Mouse (Mus musculus): Measurements from ENCODE around the gene Ighmbp2.

Ighmbp2 gene

DNA sequence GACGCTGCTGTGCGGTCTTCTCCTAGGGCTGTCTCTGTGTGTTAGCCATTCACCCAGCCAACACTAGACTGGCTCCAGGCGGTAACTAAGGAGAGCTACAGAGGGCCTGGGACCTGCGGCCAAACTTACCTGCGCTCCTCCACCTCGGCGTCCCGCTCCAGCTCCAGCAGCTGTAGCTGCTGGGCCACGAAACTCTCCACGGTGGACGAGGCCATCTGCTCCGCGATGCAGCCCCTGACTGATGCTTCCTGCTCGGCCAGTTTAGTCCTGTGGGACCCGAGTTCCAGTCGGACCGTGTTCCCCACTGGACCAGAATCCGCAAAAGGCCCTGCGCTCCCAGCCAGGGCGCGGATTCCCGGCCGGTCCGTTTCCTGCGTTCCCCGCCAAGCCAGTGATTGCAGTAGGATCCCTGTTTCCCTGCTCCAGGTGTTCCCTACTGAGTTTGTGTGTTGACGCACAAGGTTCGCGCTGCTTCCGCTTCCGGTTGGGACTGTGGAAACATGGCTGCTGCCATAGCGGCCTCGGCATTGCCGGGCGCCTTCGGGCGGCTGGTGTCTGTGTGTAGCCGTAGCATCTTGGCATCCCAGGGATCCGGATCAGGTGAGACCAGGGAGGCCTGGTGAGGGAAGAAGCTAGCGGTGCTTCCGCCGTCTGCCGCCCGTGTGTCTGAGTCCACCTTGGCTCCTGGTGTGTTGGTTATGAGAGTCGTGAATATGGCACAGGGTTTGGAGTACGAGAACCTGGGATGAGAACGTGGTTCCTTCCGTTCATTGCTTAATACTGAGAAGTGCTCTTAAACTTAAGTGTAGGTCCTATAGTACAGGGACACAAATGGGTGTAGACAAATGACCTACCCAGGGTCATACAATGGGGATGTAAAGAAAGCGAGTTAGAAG is at the start of gene Ighmbp2, which contains the start of gene Mrpl21:
Gene Ighmbp2 (minus strand): TSS at position 446 of the 896 bp plus-strand sequence.
Gene Mrpl21 (plus strand): TSS at position 330 of the 896 bp plus-strand sequence.
- peak; percentile 47 for DNase-seq (ENCODE audit: extremely low read depth, low read depth, low spot score)

DNA sequence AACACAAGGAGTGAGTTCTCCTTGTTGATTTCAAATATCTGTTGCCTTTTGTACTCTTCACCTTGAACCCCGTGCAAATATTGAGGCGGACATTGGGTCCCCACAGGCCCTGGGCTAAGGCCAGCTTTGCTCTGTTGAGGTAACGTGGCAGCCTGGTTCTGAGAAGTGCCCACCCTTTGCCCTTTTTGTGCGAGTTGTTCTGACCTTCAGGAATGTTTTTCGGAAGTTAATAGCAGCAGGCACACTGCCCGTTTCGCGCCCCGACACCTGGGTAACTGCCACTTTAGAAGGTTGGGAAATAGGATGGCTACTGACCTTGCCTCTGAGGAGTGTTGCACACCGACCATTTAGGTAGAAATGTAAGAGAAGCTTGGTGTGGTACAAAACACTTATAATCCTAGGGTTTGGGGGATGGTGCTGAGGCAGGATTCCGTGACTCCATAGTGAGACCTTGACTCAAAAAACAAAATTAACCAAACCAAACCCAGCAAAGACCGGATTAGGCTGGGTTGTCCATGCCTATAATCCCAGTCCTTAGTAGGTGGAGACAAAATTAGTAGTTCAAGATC is 43.7 kb upstream of the Ighmbp2 start:
- DNase-seq (ENCODE audit: extremely low read depth, low read depth, low spot score), result no peak

DNA sequence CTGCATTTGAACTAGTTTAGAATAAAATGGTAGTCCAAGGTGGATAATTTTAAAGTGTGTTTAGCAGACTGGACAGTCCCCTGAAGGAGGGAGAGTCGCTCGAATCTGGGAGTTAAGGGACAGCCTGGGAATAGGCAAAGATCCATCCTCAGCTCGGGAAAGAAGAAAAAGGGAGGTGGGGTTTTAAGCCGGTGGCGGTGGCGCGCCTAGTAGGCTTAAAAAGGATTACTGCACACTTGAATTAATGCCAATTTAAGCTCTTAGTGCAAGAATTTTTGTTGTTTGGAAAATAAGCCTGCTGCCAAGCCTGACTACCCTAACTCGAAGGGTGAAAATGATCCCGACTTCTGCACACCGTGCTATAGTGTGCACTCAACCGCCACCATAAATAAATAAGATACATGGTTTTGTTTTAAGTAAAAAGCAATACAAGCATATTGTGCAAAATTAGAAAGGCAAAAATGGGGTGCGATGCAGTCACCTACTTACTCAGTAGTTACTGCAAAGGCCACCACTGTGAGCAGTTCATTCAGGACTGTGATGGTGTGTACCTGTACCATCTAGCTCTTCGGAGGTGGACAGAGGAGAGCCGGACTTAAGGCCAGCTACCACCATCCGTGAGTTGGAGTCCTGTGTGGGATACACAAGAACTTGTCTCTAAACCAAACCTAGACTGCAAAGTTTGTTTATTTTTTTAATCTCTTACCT is 43.1 kb upstream of the Ighmbp2 start:
- no peak for DNase-seq (ENCODE audit: extremely low read depth, low read depth, low spot score)

DNA sequence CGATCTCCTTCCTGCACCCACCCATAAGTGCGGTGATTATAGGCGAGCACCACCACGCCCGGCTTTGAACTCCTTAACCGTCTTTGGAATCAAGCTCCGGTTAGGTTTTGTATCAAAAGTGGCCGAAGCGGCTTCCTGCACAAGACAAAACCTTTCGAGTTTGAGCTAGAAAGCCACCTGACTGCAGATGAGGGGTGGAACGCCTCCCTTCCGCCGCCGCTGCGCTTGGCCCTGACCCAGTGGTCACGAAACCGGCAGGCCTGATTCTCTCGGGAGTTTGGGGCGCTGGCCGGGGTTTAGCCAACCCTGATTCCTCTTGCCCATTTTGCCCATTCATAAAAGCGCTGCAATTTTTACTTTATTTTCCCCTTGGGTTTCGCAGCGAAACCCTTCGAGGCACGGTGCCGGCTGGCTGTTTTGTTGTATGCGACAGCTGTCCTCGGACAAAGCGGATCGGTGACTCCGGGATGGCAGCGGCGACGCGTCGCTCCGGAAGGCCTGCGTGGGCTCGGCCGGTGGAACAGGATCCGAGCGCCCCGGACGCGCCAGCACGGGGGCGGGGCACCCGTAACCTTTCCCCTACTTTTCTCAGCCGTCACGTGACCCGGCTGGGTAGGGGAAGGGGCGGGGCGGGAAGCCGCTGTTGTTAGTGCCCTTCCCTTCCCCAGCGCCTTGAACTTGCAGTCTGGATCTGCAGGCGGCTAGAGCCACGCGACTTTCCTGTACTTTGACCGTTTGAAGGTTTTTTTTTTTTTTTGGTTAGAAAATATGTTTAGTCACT is 42.3 kb upstream of the Ighmbp2 start:
- no peak for DNase-seq (ENCODE audit: extremely low read depth, low read depth, low spot score)

DNA sequence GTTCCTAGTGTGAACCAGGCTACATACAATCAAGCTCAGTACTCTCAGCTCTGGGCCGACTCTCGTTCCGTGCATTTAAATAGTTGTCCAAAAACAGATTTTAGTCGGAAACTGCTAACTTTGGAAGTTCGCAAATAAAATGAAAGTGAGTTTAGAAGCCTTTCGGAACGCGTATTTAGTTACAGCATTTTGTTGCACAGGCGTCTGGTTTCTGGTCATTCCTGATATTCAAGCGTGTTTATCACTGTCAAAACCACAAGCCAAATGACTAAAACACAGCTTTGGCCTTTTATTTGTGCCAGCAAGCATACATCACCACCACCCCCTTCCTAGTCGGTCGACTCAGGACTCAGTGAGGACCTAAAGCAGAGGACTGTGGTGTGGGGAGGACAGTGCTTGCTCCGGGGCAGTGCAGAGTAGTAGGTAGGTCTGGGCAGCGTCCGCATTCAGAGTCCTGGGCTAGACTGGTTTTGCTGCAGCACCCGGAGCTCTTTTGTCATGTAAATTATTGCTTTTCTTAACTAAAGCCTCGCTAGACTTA is 41.5 kb upstream of the Ighmbp2 start:
- no peak for DNase-seq (ENCODE audit: extremely low read depth, low read depth, low spot score)

DNA sequence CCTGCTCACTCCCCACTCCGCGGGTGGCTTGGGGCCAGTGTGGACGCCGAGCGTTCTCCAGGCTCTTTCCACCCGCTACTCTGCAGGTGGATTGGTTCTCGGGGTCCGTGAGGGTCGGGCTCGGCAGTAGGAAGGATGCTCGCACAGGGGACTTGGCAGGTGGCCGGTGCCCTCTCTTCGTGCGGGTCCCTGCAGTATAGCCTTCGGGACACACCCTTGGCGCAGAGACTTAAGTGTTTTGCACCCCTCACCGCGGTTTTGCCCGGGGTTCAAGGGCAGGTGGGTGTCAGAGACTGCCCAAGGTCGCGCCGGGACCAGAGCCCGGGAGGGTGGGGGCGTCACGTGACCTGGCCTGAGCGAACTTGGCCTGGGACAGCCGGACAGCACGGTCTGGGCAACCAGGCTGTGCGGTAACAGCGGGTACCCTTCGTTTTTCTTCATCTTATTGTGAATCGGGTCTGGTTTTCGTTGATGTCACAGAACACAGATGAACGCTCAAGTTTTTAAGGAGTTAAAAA is 41.0 kb upstream of the Ighmbp2 start:
- no peak for DNase-seq (ENCODE audit: extremely low read depth, low read depth, low spot score)

DNA sequence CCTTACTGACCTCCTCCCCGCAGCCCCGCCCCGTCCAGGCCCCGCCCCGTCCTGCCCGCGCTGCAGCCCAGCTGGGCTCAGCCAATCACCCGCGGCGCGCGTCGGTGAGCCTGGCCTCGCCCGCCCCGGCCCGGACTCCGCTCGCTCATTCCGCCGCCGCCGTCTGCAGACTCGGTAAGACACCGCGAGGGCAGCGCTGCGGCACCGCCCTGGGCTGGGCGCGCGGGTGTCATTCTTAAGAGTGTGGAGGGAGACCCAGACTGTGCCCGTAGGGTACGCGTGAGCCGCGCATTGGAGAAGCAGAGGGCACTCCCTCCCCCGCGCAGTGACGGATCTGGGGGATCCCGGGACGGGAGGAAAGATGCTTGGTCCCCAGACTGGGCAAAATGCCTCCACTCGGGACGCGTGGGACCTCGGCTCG is 40.4 kb upstream of the Ighmbp2 start:
- DNase-seq (ENCODE audit: extremely low read depth, low read depth, low spot score), result no peak

DNA sequence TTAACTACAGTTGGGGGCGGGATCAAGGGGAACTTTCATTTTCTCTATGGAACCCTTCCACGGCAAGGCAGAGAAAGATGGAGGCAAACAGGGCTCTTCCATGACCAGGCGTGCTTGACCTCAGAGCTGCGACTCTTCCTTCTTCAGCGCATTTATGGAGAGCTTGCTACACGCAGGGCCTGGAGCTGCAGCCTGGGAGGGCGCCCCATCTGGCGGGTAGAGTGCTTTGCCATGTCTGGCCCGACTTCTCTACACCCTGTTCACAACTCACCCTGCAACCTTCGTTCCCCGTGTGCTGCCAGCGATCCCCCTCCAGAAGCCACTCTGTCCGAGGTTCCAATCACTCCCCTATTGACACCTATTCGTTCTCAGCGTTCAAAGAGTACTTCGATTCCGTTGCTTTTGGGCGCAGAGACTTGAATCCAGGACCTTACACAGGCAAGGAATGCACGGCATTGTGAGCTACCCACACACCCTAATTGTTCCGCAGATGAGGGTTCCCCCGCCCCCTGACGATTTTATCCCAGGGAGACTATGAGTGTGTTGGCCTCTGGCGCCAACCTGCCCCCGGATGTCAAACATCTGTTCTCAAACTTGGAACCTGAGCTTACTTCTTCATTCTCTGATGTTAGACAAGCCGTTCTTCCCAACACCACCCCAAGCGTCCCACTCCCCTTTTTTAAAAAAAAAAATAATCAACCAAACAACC is 39.6 kb upstream of the Ighmbp2 start, which contains the start of gene Cpt1a:
Gene Cpt1a (plus strand): TSS at position 74 of the 709 bp plus-strand sequence.
- DNase-seq (ENCODE audit: extremely low read depth, low read depth, low spot score), result no peak

DNA sequence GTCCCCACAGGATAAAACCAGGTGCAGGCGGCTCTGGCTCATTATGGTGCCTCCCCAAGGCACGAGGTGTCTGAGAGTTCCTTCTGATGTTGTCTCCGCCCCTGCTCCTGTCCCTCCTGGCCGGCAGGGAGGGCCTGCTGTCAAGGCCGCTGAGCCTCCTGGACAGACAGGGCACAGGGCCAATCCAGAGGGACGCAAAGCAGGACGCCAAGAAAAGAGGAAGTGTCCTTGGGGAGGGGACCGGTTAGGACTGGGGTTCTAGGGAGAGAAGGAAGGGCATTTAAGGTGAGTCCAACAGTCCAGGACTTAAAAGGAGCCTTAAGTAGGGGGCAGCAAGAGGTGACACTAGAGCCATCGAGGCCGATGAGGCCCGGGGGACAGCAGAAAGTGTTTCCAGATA is 38.8 kb upstream of the Ighmbp2 start:
- DNase-seq (ENCODE audit: extremely low read depth, low read depth, low spot score), result no peak

DNA sequence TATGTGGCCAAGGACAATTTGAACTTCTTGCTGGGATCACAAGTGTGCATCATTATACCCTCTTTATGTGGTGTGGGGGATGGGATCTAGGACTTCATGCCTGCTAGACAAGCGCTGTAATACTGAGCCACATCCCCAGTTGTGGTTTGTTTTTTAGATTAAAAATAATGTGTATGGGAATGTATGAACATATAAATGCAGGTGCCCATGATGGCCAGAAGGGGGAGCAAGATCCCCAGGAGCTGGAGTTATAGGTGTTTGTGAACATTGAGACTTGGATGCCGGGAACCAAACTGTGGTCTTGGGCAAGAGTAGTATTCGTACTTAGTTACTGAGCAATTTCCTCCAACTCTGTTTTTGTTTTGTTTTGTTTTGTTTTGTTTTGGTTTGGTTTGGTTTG is 38.0 kb upstream of the Ighmbp2 start:
- DNase-seq (ENCODE audit: extremely low read depth, low read depth, low spot score), result no peak

DNA sequence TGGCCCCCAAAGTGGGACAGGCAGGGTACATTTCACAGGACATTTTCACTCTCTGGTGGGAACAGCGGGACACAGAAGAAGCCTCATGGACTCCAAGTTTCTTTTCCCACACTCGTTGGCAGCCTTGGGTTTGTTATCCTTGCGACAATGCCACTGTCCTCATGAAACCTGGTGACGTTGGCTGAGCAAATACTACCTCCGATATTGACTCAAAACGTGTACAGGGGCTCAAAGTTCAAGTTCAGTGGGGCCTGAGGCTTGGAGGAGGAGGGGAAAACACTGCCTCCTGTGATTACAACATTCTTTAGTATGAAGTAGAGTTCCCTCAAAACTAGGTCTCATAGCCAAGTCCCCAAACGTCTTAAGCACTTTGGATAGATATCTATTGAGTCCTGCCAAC is 37.3 kb upstream of the Ighmbp2 start:
- no peak for DNase-seq (ENCODE audit: extremely low read depth, low read depth, low spot score)

DNA sequence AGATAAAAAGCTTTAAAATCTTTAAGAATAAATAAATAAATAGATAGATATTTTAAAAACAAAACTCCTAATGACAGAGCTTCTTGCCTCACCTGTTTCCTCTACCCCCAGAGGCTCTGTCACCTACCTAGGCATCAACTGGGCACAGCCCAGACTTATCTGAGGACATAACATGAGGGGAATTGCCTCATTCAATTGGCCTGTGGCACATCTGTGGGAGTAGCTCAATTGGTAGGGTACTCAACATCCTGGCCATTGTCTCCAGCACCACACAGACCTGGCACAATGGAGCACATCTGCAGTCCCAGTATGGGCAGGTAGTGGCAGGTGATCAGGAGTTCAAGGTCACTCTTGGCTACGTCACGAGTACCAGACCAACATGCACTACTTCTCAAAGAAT is 36.5 kb upstream of the Ighmbp2 start:
- DNase-seq (ENCODE audit: extremely low read depth, low read depth, low spot score), result peak; percentile 97

DNA sequence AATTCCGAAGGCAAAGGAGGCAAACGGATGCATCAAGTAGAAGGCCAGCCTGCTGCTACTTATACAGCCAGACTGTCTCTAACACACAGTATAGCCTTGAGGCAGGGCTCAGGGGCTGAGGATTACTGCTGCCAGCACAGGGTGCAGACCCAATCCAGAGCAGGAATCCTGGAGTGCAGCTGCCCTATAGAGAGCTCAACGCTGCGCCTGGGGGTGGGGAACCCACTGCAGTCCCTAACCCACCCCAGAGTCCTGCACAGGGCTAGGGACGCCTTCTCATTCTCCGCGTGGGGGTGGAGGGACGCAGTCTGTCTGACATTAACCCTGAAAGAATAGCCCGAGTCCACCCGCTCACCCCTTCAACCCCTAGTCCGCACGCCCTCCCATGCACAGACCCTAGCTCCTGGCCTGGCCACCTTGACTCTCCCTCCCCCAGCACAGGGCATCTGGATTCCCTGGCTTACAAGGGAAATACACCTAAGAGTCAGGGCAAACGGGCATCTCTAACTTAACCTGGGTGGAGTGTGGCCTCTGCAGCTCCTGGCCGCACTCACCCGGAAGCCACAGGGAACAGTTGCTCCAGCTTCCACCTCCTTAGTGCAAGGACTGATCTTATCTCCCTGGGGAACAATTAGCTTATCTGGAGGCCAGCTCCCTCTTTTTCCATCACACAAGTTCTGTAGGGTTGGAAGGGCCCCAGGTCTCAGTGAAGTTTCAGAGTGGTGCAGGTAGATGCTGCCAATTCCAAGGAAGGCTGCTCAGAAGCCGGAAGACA is 24.5 kb upstream of the Ighmbp2 start:
- no peak for DNase-seq (ENCODE audit: extremely low read depth, low read depth, low spot score)

DNA sequence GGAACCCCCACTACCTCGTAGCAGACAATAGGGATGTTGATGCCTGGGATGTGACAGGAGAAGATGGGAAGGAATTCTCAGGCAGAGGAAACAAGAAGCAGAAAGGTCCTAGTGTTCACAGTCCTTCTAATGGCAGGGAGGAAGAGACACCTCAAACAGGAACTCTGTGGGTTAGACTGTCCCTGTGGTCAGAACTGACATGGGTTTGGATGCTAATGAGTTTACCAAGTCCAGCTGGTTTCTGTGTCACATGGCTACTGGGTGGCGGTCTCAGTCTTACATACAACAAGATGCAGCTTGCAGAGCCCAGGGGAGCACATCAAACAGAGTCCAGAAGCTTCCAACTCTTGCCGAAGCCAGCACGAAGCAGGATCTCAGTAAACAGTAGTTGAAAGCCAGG is 21.2 kb upstream of the Ighmbp2 start:
- DNase-seq (ENCODE audit: extremely low read depth, low read depth, low spot score), result no peak

DNA sequence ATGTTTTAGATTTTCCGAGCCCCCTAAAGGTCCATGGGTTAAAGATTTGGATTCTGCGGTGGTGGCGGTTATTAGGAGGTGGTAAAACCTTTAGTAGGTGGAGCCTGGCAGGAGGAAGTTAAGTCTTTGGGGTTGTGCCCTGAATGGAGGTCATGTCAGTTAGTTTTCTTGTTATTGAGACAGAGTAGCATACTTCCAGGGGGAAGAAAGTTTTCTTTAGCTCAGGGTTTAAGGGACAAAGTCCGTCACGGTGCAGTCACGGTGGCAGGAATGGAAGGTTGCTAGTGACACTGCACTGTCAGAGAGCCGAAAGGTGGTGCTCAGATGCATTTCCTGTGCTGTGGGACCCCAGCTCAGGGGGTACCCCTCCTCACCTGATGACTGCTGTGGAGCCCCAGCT is 15.0 kb upstream of the Ighmbp2 start:
- DNase-seq (ENCODE audit: extremely low read depth, low read depth, low spot score), result no peak

DNA sequence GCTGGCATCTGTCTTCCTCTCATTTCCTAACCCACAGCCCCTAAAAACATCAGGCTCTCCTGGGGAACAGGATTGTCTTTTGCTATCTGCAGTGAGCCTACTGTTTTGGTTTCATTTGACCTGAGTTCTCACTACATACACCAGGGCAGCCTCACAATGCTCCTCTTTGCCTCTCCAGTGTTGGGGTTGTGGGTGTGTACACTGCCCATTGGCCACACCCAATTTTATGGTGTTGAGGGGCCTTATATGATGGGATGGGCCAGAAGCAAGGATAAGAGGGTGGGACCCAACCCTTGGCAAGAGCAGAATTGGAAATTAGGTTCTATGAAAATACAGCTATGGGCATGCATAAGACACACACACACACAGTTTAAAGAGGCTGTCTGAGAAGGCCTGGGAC is 14.2 kb upstream of the Ighmbp2 start:
- DNase-seq (ENCODE audit: extremely low read depth, low read depth, low spot score), result no peak

DNA sequence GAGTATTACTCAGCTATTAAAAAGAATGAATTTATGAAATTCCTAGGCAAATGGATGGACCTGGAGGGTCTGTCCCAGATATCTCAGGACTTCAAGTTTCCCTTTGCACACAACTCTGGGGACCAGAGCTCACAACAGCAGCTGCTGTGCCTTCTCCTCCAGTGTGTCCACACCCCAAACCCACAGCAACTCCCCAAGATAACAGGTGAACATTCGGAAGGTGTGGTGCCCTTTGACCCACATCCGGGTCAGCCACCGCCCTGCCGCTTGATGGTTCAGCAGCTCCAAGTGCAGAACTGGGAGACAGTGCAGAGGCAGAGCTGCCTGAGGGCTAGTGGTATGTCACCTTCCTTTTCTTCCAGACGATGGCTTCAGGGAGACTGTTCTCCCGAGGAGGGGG is 12.4 kb upstream of the Ighmbp2 start:
- no peak for DNase-seq (ENCODE audit: extremely low read depth, low read depth, low spot score)

DNA sequence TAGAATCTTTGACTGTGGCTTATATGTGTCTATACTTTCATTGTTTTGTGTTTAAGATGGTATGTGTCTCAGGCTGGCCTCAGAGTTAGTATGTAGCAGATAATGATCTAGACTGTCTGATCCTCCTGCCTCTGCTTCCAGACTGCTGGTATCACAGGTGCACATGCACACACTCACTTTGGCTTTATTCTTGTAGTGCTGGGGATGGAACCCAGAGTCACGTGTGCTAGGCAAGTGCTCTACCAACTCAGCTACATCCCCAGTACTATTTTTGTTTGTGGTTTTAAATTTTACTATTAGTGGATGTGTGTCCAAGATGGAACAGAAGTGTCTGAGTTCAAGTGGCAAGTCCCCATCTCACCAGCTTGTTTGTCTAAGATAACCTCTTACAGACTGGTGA is 10.2 kb upstream of the Ighmbp2 start:
- no peak for DNase-seq (ENCODE audit: extremely low read depth, low read depth, low spot score)

DNA sequence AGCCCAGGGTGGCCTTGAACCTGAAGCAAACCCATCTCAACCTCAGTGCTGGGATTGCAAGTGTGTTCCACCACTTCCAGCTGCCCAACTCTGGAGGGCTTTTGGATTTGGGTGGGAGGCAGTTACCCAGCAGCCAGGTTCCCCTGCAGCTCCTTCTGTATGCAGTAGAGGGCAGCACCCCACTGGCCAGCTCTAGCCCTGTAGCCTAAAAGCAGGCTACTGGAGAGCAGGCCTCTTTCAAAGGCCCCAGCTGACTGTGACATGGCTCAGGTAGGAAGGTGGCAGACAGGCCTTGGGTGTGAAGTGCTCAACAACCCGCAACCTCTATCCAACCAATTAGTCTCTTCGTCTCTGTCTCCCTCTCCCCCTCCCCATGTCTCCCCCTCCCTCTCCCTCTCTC is 9.2 kb upstream of the Ighmbp2 start:
- DNase-seq (ENCODE audit: extremely low read depth, low read depth, low spot score), result no peak
